Mouse (Mus musculus): ENCODE measurements around the gene Smbd1. TPM values are rescaled to one million over a fixed set of nuclear protein-coding genes. Genes with fewer than 3 reads are reported as not detected.

The Smbd1 gene
- polyA plus RNA-seq (2015; fragmentation: Nextera tagmentation; extraction: Ambion mirVana) = 0.27 TPM in 1 of 2 replicates, not detected in the other

GRCm38 (mm10) chr16:32810321-32810720 lies at the start of gene Smbd1:
TSS of gene Smbd1 (minus strand) at chr16:32810477.
- H3K36me3 ChIP-seq (ENCODE audit: control insufficient read depth, insufficient read depth, low read length) = no peaks in the 10 kb centered on the region
- 85% methylated on average over 4 of the region's 4 CpGs for WGBS
- no peak for ATAC-seq (ENCODE audit: insufficient read depth, low FRiP score)
- H3K4me1 ChIP-seq (ENCODE audit: control insufficient read depth, insufficient read depth, low read length) = peaks cover 10% of the 10 kb centered on the region; the same call in 1 of the 2 replicates
- H3K9ac ChIP-seq (ENCODE audit: low read length) = no peak within 1 kb of the TSS
- H3K27me3 ChIP-seq (ENCODE audit: control insufficient read depth, insufficient read depth, low read length) = no peaks in the 10 kb centered on the region
- H3K4me2 ChIP-seq (ENCODE audit: low read depth, low read length) = no peak within 1 kb of the TSS
- H3K4me3 ChIP-seq (replicated peaks; ENCODE audit: low read length) = no peak within 1 kb of the TSS
- H3K9me3 ChIP-seq (replicated peaks; ENCODE audit: control insufficient read depth, low read length) = no peaks in the 10 kb centered on the region
- H3K27ac ChIP-seq (ENCODE audit: low read length) = no peak within 1 kb of the TSS

- Histone ChIP-seq H3K4me3 (replicated peaks; ENCODE audit: low read length) (no peak overlapping the region), H3K27ac (ENCODE audit: low read length) (peak overlapping the region; percentile 46), H3K27me3 (ENCODE audit: control insufficient read depth, insufficient read depth, low read length) (no peaks in the 10 kb centered on the region), H3K9me3 (replicated peaks; ENCODE audit: control insufficient read depth, low read length) (no peaks in the 10 kb centered on the region), H3K36me3 (ENCODE audit: control insufficient read depth, insufficient read depth, low read length) (0 out of 2 replicates have a peak, but pooled peaks cover 6% of the 10 kb centered on the region), H3K9ac (ENCODE audit: low read length) (no peak overlapping the region), H3K4me2 (ENCODE audit: low read depth, low read length) (no peak overlapping the region), H3K4me1 (ENCODE audit: control insufficient read depth, insufficient read depth, low read length) (no peaks in the 10 kb centered on the region)
- ATAC-seq (ENCODE audit: insufficient read depth, low FRiP score) = peak; percentile 79
- WGBS = 46% methylated on average over 12 of the region's 12 CpGs
These were observed 48.7 kb upstream of the Smbd1 start for GRCm38 (mm10) chr16:32858771-32859636.

DNA sequence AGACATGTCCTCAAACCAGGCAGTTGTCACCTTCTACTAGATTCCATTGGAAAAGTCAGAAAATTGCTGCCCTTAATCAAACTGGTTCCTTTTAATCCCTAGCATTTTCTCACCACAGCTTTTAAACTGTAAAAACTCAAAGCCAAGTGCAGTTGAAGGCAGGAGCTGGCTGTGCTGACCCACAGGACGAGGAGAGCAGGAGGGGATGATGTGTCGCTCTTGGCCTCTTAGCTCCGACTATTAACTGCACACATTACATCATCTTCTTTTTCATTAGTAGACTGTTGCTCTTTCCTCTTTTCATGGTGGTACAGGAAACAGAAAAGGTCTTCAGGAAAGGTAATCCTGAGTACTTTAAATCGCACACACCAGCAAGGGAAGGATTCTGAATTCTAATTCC lies 48.1 kb upstream of the Smbd1 start:
- 0 out of 2 replicates have a peak, but pooled peaks cover 6% of the 10 kb centered on the region for H3K36me3 ChIP-seq (ENCODE audit: control insufficient read depth, insufficient read depth, low read length)
- ATAC-seq (ENCODE audit: insufficient read depth, low FRiP score) = no peak
- no peaks in the 10 kb centered on the region for H3K4me1 ChIP-seq (ENCODE audit: control insufficient read depth, insufficient read depth, low read length)
- 56% methylated on average over 4 of the region's 4 CpGs for WGBS
- peak overlapping the region; percentile 46 for H3K27ac ChIP-seq (ENCODE audit: low read length)
- H3K27me3 ChIP-seq (ENCODE audit: control insufficient read depth, insufficient read depth, low read length) = no peaks in the 10 kb centered on the region
- no peak overlapping the region for H3K4me2 ChIP-seq (ENCODE audit: low read depth, low read length)
- no peaks in the 10 kb centered on the region for H3K9me3 ChIP-seq (replicated peaks; ENCODE audit: control insufficient read depth, low read length)
- no peak overlapping the region for H3K9ac ChIP-seq (ENCODE audit: low read length)
- H3K4me3 ChIP-seq (replicated peaks; ENCODE audit: low read length) = no peak overlapping the region

GRCm38 (mm10) chr16:32856751-32857150 lies 46.5 kb upstream of the Smbd1 start:
- H3K4me3 ChIP-seq (replicated peaks; ENCODE audit: low read length) = no peak overlapping the region
- no peak overlapping the region for H3K4me2 ChIP-seq (ENCODE audit: low read depth, low read length)
- H3K9me3 ChIP-seq (replicated peaks; ENCODE audit: control insufficient read depth, low read length) = no peaks in the 10 kb centered on the region
- H3K4me1 ChIP-seq (ENCODE audit: control insufficient read depth, insufficient read depth, low read length) = no peaks in the 10 kb centered on the region
- no peak for ATAC-seq (ENCODE audit: insufficient read depth, low FRiP score)
- WGBS = 85% methylated on average over 3 of the region's 3 CpGs
- no peak overlapping the region for H3K27ac ChIP-seq (ENCODE audit: low read length)
- 0 out of 2 replicates have a peak, but pooled peaks cover 6% of the 10 kb centered on the region for H3K36me3 ChIP-seq (ENCODE audit: control insufficient read depth, insufficient read depth, low read length)
- H3K9ac ChIP-seq (ENCODE audit: low read length) = no peak overlapping the region
- no peaks in the 10 kb centered on the region for H3K27me3 ChIP-seq (ENCODE audit: control insufficient read depth, insufficient read depth, low read length)

GRCm38 (mm10) chr16:32854050-32854571 lies 43.8 kb upstream of the Smbd1 start:
- Histone ChIP-seq H3K9ac (ENCODE audit: low read length) (no peak overlapping the region), H3K9me3 (replicated peaks; ENCODE audit: control insufficient read depth, low read length) (no peaks in the 10 kb centered on the region), H3K27ac (ENCODE audit: low read length) (peak overlapping the region; percentile 42), H3K4me3 (replicated peaks; ENCODE audit: low read length) (no peak overlapping the region), H3K36me3 (ENCODE audit: control insufficient read depth, insufficient read depth, low read length) (0 out of 2 replicates have a peak, but pooled peaks cover 6% of the 10 kb centered on the region), H3K27me3 (ENCODE audit: control insufficient read depth, insufficient read depth, low read length) (no peaks in the 10 kb centered on the region), H3K4me2 (ENCODE audit: low read depth, low read length) (no peak overlapping the region), H3K4me1 (ENCODE audit: control insufficient read depth, insufficient read depth, low read length) (no peaks in the 10 kb centered on the region)
- WGBS = 64% methylated on average over 2 of the region's 2 CpGs
- ATAC-seq (ENCODE audit: insufficient read depth, low FRiP score) = no peak

DNA sequence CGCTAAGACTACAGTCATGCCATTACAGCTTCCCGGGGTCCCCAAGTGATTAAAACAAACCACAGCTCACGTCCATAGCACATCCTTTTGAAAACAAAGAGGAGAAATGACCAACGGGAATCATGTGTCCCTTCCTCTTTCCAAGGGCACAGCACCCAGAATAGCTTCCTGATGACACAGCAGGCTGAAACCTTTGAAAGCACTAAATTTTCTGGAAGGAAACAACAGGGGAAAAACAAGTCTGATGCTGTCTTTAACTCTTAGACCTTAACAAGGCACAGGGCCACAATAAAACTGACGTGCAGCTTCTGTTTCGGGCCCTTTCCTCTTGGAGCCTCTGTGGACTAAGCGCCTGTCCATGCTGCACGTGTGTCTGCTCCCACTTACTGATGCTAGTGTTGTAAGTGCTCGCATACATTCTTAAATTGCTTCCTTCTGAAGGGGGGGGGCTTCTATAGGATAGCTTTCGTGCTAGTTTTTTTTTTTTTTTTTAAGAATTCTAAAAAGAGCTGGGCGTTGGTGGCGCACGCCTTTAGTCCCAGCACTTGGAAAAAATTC lies 43.3 kb upstream of the Smbd1 start:
- H3K4me2 ChIP-seq (ENCODE audit: low read depth, low read length) = no peak overlapping the region

DNA sequence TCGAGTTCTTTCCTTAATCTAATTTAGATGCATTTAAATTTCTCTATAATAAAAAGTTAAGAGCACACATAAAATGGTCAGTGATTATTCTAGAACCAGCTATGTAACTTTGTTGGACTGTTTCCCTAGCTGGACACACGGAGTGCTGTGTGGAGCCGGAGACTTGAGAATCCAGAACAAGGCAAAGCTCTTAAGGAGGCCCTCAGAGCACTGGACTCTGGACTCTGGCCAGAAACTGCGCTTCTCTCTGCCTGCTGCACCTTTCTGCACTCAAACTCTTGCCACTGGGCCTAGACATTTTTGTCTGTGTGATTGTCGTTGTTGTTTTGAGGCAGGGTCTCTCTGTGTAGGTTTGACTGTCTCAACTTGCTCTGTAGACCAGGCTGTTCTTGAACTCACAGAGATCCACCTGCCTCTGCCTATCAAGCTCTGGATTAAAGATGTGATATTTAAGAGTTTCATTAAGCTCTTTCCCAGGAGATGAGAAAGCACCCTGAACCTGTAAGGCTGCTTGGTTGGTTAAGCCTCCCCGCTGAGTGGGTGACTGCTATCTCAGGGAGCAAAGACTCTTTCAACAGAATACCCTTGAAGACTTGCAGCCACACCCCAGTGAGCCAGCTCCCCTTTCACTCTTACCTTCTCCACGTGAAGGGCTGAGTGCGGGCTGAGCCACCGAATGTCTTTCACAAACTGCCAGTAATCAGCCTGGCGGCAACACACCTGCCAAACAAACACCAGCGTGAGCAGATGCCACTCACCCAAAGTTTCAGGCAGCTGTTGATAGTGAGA lies 39.0 kb upstream of the Smbd1 start:
- H3K9ac ChIP-seq (ENCODE audit: low read length) = no peak overlapping the region
- no peaks in the 10 kb centered on the region for H3K4me1 ChIP-seq (ENCODE audit: control insufficient read depth, insufficient read depth, low read length)
- no peak overlapping the region for H3K4me2 ChIP-seq (ENCODE audit: low read depth, low read length)
- no peak overlapping the region for H3K4me3 ChIP-seq (replicated peaks; ENCODE audit: low read length)
- 87% methylated on average over 11 of the region's 11 CpGs for WGBS
- H3K36me3 ChIP-seq (ENCODE audit: control insufficient read depth, insufficient read depth, low read length) = peaks cover 10% of the 10 kb centered on the region
- H3K27ac ChIP-seq (ENCODE audit: low read length) = no peak overlapping the region
- no peaks in the 10 kb centered on the region for H3K27me3 ChIP-seq (ENCODE audit: control insufficient read depth, insufficient read depth, low read length)
- no peak for ATAC-seq (ENCODE audit: insufficient read depth, low FRiP score)
- H3K9me3 ChIP-seq (replicated peaks; ENCODE audit: control insufficient read depth, low read length) = no peaks in the 10 kb centered on the region

More for the DNA sequence above, 43.3 kb upstream of the Smbd1 start:
- no peak overlapping the region for H3K4me3 ChIP-seq (replicated peaks; ENCODE audit: low read length)
- no peaks in the 10 kb centered on the region for H3K9me3 ChIP-seq (replicated peaks; ENCODE audit: control insufficient read depth, low read length)
- no peaks in the 10 kb centered on the region for H3K4me1 ChIP-seq (ENCODE audit: control insufficient read depth, insufficient read depth, low read length)
- H3K36me3 ChIP-seq (ENCODE audit: control insufficient read depth, insufficient read depth, low read length) = 0 out of 2 replicates have a peak, but pooled peaks cover 6% of the 10 kb centered on the region
- peak overlapping the region; percentile 15; the same call in 1 of the 2 replicates for H3K27ac ChIP-seq (ENCODE audit: low read length)
- no peak for ATAC-seq (ENCODE audit: insufficient read depth, low FRiP score)
- no peak overlapping the region for H3K9ac ChIP-seq (ENCODE audit: low read length)
- no peaks in the 10 kb centered on the region for H3K27me3 ChIP-seq (ENCODE audit: control insufficient read depth, insufficient read depth, low read length)
- WGBS = 76% methylated on average over 13 of the region's 13 CpGs

DNA sequence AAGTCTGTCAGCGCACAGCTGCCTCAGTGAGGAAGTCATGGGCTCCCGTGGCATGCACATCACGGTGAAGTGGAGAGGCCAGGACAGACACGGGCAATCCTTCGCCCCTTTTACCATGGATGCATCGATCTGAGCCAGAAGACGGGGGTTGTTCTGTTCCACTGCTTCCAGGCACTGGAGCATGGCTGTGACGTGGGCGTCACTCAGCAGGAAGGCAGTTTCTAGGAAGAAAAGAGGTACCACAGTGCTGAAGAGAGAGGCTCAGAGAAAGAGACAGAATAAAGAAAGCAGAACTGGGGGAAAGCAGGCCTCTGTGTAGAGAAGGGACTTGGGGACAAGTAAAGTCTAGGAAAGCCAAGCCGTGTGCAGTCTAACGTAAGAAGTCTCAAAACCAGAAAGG lies 36.8 kb upstream of the Smbd1 start:
- 94% methylated on average over 11 of the region's 11 CpGs for WGBS
- no peak overlapping the region for H3K4me3 ChIP-seq (replicated peaks; ENCODE audit: low read length)
- H3K9ac ChIP-seq (ENCODE audit: low read length) = no peak overlapping the region
- peaks cover 13% of the 10 kb centered on the region for H3K36me3 ChIP-seq (ENCODE audit: control insufficient read depth, insufficient read depth, low read length)
- no peaks in the 10 kb centered on the region for H3K9me3 ChIP-seq (replicated peaks; ENCODE audit: control insufficient read depth, low read length)
- H3K27me3 ChIP-seq (ENCODE audit: control insufficient read depth, insufficient read depth, low read length) = no peaks in the 10 kb centered on the region
- no peak for ATAC-seq (ENCODE audit: insufficient read depth, low FRiP score)
- no peak overlapping the region for H3K4me2 ChIP-seq (ENCODE audit: low read depth, low read length)
- no peaks in the 10 kb centered on the region for H3K4me1 ChIP-seq (ENCODE audit: control insufficient read depth, insufficient read depth, low read length)
- no peak overlapping the region for H3K27ac ChIP-seq (ENCODE audit: low read length)
